Mouse (Mus musculus) thymus, postnatal 0 days (tissue): ENCODE data around the gene Cttn. TPM values are rescaled to one million over a fixed set of nuclear protein-coding genes. Genes with fewer than 3 reads are reported as not detected.

Source experiments
- DNase-seq: peaks from one replicate; pipeline ENCODE4 v3.0.0-alpha.2; 2015; ENCODE audit warnings: low spot score
- polyA plus RNA-seq: library from polyadenylated mRNA; unstranded; fragments of >200 nt; fragmentation: Nextera tagmentation; extraction: Ambion mirVana; gene quantifications from 2 replicates; pipeline ENCODE4 v1.2.1, GENCODE M21; 2015

The Cttn gene
- polyA plus RNA-seq, 1 experiment from 2014 or later: 38.9 TPM

DNA sequence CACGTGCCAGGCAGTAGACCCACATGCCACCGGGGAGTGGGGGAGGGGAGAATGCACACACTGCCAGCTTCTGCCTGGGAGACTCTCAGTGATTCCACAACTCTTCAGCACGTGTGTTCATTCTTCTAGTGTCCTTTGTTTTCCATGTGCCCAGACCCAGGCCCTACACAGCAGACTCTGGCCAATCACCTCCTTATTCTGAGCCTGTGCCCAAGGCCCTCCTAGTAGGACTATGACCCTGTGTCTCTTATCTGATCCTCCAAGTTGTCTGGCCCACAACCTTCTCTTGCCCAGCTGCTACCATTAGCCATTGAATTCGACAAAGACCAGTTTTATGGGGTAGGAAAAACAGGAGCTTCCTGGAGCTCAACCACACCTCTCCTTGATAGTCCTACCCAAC, 68.3 kb downstream of the Cttn start:
- DNase-seq: no peak

DNA sequence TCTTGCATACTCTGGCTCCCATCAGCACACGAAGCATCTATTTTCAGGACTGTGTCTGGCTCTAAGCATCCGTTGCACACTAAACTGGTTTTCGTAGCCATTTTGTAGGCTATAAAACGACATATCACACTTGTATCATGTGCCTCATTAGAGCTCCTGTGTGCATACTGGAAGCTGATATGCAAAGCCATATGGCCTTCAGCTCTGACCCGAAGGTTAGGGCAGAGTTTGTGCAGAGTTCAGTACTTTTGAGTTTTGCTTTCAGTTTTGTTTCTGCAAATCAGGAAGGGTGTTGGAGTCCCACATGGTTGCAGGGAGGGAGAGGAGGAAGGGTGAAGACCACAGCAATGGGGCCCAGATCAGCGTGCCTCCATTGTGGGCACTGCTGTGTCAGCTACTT, 79.1 kb downstream of the Cttn start:
- DNase-seq: no peak

DNA sequence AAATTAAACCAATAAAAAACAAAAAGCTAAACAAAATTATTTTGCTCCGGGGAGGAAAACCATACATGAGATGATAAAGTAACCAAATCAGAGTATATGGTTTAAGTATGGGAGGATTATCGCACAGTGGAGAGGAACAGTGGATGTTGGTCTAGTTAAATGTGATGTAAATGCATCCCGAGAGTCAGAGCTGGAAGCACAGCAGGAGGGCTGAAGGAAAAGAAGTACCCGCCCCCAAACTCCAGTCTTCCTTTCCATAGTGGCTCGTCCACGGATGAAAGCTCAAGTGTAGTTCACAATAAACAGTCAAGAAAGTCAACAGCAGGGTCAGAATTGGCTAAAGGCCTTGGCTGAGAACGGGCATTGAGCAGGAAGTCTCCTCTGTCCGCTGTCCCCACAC, 80.1 kb downstream of the Cttn start:
- DNase-seq: no peak

DNA sequence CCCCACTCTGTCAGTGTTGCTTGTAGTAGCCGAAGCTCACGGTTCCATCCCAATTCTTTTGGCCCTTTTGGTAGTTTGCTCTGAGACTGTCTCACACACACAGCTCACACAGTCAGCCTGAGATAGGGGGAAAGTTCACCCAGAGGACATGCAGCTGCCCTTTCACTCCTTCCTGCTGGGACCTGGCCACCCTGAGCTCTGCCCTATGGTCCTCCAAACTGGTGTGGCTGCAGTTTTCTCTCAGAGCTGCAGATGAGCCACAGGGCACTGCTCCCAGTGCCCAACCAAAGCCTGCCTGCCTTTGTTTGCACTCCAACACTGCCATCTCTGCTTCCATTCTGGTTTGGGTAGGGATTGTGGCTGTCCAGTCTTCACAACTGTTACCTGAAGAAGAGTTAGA, 81.1 kb downstream of the Cttn start:
- DNase-seq: no peak

DNA sequence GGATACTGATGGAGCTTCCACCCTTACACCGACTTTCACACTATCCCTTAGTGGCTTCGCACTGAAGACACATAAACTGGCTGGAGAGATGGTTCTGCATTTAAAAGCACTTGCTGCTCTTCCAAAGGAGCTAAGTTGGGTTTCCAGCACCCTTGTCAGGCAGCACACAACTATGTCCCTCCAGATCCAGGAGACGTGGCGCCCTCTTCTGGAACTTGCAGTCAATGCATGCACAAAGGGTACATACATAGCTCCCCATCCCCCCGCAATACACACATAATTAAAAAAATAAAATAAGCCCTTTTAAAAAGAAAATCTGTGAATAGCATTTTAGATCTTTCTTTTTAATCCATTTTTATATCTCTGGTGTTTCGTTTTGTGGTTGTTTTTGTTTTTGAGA, 83.3 kb downstream of the Cttn start:
- no peak for DNase-seq

Other genes starting within 250 kb of the Cttn start
- 26.0 and 27.0 TPM in 2 replicates for gene Ppfia1, start 82.7 kb upstream of the Cttn start, polyA plus RNA-seq
- 8.3 and 10.0 TPM in 2 replicates for gene Fadd, start 111.5 kb upstream of the Cttn start, polyA plus RNA-seq